Mouse (Mus musculus) spleen, adult 2 months (tissue): Measurements from ENCODE around the gene Clstn3.

Experiments used
- CTCF ChIP-seq: fragments of 200-500 bp; IDR thresholded peaks from 2 replicates; pipeline ENCODE4 v1.5.1; 2011; ENCODE audit warnings: mild to moderate bottlenecking, inconsistent platforms; ENCODE audit not compliant: insufficient read depth, insufficient read length, insufficient replicate concordance; ENCODE audit errors: extremely low read depth
- POLR2A ChIP-seq: fragments of 200-500 bp; IDR thresholded peaks from 2 replicates; pipeline ENCODE4 v1.6.1; 2011; ENCODE audit warnings: low read depth, low read length, inconsistent platforms

DNA sequence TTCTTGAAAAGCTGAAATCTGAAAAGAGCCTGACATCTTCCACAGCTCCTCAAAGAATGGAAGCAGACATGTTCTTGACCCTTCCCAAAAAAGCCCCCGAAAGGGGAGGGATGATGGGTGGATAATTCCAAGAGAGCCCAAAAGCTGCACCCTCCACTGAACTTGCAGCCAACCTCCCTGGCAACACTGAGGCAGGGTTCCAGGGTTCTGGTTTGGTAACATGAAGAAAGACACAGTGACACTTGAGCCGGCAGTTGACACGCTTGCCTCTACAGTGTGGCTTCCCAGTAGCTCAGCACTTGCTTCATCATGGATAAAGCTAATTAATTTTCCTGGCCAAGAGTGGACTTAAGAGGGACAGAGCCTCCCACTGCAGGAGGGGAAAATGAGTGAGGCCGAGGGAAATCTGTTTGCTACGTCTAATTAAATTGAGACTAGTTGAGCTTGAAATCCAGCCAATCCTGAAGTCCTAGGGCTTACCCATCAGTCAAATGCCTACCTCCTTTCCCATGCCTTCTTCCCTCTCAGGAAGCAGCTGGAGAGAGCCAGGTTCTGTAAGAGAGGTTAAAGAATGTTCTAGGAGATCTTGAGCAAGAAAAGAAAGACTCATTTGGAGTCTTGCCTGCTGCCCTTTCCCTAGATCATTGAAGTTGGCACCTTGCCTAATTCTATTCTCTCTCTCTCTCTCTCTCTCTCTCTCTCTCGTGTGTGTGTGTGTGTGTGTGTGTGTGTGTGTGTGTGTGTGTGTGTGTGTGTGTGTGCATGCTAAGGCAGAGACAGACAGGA, 36.6 kb downstream of the Clstn3 start:
- TF ChIP-seq CTCF (no peak), POLR2A (no peak)
